Mouse (Mus musculus) urinary bladder, postnatal 4 days (tissue): ENCODE measurements around the gene Syt17.

Experiments used
- DNase-seq, 2 experiments: peaks; one replicate each; pipeline ENCODE4 v3.0.0; 2021 to 2022; ENCODE audit warnings: low spot score in 2 of 2

The Syt17 gene

DNA sequence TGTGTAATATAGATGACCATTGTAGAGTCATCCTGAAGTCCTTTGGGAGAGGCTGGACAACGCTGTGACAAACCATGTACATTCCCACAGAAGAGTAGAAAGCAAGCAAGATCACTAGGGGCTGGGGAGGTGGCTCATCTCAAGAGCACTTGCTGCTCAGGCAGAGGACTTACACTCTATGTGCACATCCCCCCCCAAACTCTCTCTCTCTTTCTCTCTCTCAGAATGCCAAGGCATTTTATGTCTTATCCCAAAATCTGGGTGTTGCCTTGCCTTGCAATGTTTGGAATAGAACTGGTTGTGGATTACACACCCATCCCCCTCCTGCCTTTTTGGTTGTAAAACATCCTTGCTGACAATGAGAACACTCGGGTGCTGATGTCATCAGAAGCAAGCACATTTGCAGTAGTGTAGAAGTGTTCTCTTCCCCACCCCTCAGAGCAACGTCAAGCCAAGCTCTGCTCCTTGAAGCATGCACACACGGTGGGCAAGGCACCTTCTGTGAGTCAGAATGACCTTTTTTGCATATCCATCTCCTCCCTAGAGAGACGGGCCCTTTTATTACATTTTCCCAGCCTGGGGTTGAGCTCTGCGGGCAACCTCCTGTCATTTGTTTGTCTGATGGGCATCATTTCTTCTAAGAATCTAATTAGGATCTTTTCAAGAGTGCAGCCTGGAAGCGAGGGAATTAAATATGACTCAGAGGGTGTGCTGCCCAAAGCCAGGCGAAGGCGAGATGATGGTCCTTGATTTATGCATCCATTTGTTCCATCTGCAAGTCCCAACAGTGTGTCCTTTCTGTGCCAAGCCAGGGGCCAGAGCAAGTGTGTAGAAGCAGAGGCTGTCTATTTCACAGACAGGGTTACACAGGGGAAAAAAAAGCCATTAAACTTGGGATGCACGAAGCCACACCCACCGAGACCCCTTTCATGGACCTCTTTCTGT, 15.1 kb upstream of the Syt17 start:
- no peak for DNase-seq

DNA sequence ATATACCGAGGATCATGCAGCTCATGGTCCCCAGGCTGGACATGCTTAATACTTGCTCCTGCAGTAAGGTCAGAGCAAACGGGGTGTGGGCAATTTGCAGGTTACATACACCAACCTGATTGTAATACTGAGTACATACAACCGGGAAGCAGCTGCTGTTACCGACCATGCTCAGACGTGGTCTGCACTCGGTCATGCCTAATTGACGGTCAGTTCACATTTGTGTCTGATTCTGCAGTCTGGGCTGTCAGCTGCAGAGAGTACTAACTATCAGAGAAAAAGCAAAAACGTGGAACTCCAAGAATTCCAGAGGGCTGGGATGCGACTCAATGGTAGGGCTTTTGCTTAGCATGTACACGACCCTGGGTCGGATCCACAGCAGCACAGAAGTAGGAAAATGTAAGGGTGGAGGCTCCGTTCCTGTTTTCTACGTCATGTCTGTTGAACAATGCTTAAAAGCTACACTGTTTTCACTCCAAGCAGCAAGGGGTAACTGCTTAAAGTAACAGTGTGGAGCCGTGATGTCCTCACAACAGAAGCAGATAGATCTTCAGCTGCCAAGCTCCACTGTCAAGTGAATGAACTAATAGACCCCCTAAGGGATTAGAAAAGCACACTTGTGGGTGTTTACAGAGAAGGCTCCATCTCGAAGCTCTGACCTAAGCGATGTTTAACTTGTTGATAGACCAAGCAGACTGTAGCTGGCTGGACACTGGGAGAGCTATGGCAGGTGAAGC, 13.5 kb upstream of the Syt17 start:
- no peak for DNase-seq

DNA sequence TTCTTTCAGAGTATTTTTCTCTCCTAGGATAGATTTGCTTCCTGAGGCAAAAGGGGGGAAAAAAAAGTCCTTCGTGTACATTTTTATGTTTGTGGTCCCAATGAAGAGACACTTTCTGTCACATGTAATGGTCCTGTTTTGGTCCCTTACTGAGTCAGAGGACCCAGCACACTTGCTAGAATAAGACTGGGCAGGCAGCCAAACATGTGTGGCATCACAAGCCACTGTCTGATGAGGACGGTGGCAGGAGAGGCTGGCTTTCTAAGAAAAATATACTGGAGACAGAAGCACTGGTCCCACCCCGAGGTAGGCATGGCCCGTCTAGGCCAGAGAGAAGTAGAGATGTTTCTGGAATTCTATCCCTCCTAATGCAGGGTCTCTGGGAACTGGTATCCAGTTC, 5.7 kb upstream of the Syt17 start:
- no peak for DNase-seq

DNA sequence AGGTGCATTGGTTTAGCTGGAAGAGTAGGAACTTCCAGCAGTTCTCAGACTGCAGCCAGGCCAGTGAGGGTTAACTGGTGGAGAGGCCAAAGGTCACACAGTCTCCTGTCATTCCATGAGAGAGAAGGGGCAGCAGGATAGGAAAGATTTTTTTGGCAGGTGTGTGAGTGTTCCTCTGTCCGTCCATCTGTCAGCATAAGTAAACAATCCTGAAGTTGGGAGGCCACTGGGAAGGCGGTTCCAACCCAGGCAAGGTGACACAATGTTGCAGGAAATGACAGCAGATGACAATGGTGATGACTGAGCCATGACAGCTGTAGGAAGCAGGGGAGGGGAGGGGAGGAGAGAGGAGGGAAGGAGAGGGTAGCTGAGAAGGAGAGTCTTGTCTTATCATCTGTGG, 4.9 kb upstream of the Syt17 start:
- DNase-seq = no peak

DNA sequence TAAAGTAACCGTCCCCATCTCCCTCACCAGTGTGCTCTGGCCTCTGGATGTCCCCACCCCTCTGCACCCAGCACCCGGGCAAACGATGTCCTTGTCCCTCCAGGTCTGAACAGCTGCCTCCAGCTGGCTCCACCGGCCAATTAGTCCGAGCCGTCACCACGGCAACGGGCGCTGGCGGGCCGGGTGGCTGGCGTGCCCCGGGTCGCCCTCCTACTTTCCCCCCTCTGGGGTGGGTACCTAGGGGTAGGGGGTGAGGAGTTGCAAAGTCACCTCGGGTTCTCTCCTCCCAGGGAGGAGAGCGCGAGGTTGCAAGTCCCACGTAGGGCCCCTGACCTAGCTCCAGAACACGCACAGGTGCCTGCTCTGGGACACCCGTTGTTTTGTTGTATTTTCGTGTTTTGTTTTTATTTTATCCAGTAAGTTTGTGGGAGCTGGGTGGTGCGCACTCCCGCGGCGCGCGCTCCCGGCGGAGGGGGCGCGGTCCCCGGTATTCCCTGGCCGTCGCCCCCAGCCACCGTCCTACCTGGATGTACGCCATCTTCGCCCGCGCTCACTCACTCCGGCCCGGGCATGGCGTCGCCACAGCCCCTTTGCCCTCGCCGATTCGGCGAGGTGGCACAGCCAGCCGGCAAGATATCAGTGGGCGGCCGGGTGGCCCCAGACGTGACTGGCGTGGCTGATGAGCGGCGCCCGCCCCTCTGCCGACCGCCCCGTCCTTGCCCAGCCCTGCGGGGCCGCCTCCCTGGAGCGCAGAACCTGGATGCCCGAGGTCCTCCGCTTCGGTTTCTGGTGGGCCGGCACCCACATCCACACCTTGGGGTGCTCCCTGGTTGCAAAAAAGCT, 510 bp downstream of the Syt17 start:
- peak in 1 of 2 experiments; percentile 34 for DNase-seq

DNA sequence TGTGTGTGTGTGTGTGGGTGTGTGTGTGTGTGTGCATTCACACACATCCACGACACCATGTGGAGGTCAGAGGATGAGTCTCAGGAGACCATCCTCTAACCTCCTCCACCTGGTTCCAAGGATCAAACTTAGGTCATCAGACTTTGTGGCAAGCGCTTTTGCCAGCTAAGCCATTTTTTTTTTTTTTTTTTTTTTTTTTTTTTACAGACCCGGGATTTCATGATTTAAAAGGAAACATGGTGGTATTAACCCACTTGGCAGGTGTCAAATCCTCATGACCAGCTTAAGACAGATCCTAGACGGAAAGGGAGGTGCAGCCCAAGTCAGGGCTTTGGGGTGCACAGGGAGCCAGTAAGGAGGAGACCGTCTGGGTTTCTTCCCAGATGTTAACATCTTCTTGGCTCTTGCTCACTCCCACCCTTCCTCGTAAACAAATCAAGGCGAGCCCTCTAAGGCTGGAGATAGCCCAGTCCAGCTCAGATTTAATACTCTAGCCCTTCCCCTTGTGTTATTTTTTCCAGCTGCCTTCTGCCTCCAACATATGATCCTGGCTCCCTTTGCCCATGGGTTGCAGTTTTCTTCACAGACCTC, 4.0 kb downstream of the Syt17 start:
- DNase-seq = no peak

DNA sequence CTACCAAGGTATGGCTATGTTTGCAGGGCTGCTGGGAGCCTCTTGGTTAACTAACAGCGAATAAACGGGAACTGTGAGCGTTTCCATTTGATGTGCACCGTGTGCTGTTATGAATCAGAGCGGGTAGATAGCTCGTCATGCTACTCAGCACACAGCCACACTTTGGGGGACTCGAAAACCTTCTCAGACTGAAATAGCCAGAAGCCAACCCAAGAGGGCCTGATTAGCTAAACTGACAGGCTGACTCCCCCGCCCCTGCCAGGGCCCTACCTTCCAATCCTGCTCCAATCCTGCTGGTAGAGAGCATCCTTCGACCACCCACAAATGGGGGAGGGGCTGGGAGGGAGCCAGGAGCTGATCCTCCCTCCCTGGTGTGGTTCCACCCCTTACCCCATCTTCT, 4.7 kb downstream of the Syt17 start:
- no peak for DNase-seq

DNA sequence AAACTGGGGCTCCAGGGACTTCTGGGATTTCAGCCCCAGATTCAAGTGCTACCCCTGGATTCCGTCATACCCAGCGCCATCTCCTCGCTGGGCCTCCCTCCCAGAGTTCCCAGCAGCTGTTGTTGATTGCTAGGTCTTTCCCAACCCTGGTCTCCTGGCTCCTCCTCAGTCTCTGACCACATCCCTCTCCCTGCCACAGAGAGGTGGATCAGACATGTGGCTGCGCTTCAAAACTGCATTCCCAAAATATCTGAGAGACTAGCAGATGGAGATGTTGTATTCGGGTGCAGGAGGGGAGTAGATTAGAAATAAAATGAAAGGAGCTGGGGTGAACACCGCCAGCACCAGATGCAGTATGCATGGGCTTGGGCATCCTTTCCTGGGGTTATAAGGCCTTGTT, 6.5 kb downstream of the Syt17 start:
- no peak for DNase-seq

DNA sequence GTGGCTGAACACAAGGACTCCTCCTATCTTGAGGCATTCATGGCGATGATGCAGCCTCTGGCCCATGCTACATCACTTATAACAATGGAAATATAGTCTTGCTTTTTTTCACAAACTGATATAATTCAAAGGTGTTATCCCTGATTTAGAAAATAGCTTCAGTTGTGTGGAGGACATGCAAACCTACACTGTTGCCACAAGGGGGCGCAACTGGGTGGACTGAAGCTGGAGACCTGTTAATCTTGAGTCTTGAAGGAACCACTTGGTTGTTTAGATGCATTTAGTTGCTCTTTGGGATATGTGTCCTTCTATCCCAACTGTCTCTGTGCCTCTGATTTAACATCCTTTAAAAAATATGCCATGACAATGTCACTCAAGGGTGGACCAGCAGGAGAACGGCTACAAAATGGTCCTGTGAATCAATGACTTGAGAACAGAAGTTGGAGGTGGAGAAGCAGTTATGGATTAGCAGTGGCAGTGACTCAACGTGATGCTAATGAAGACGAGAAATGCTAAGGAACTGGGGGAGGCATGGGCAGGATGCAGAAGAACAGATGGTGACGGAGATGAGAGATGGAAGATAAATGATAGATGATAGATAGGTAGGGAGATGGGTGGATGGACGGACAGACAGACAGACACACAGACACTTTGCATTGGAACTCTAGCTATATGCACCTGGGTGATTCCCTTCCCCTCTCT, 10.8 kb downstream of the Syt17 start:
- no peak for DNase-seq

DNA sequence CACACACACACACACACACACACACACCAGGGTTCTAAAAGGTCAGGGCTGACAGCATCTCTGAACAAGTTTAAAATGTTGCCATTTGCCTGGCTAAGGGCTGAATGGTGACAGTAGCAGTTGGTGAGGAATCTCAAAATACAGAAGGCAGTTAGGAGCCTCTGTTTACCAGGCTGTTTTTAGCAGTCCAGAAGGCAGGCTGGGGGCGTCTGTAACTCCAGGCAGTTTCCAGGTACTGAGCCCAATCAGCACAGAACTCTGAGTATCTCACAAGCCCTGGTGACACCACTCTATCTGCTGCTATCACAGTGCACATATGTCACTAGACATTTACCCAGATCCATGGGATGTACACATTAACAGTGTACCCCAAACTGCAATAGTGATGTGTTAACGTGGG, 19.1 kb downstream of the Syt17 start:
- DNase-seq = no peak

DNA sequence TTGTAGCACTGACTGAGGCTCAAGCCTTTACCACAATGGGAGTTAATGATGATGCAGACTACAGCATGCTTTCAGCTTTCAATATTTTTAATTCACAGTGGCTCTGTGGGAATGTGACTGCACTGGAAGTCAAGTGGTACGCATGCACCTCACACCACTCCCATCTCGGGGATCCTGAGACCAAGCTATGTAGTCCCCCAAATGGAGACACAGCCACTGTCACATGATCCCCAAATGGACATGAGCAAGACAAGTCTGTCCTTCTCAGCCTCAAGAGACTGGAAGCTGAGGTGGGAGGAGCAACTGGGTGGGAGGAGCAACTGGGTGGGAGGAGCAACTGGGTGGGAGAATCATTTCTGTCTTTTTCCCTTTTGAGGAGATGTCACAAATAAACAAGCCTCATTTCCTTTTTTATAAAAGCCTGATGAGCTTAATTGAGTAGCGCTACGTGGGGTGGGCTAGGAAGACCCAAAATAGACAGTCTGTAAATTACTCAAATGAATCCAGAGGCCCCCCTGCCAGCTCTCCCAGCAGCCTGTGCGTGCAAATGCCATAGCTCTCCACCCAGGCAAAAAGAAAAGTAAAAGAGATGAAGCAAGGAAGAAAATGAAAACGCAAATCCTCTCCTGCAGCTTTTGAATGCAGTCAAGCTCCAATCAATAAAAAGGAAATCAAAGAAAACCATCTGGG, 28.4 kb downstream of the Syt17 start:
- DNase-seq = no peak

DNA sequence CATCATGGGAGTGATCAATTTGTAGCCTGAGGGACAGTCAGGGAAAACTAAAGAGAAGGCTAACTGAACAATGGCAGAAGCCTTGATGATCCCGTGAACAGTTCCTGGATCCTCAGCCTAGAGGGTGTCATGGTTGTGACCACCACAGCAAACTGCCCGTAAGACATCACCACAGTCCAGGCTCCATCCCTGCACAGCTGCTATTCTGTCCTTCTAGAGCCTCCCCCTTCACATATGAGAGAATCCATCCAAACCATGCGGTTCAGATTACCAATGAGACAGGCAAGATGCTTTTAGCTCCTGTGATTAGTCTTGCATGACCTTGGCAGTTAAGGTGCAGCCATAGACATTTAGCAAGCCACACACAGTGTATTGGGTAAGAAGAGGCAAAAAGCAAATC, 33.8 kb downstream of the Syt17 start:
- no peak for DNase-seq

DNA sequence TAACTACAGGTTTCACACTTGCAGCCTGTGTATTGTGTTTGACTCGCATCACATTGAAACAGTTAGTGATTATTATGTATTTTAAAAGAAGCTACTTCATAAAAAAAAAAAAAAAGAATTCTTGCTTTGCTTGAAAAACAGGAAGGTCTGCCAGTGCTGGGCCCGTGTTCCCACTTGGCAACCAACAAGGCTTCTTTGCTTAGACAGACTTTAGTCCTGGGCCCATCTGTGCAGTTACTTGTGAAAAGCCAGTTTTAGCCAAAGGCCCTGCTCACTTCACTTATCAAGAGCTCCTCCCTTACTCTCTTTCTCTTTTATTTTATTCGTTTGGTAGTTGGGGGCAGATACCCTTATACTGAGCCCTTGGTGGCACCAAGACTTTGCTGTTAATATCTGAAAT, 36.1 kb downstream of the Syt17 start:
- no peak for DNase-seq

DNA sequence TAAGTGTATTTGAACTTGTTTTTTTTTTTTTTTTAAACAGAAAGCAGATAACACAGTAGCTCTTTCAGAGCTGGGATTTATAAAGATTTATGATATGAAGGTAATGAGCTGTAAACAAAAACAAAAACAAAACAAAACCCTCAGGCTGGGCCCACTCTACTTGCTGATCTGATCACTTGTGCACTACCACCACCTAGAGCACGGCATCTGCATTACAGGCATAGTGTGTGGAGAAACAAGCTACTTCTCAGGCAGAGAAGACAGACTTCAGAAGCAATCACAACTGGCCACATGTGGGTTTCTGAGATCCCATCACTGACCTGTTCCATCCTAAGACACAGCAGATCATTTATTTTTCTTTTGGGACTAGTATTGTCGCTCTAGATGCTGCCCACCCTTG, 38.6 kb downstream of the Syt17 start:
- DNase-seq = no peak

DNA sequence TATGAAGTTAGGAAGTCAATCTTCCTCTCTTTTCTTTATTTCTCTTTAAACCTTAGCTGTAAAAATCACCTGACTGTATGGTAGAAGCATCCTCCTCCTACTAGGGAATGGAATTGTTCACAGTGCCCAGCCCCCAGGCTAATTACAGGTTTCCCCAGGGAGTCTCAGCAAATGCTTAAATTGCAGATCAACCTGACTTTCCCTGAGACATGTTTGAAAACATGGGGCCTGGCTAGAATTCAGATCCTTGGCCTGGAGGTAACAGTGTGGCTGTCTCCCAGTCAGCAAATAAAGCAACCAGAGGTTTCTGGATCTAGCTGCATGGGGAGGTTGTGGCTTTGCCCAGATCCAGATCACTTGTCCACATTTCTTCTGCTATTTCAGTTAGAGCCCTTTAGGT, 42.8 kb downstream of the Syt17 start:
- DNase-seq = no peak

DNA sequence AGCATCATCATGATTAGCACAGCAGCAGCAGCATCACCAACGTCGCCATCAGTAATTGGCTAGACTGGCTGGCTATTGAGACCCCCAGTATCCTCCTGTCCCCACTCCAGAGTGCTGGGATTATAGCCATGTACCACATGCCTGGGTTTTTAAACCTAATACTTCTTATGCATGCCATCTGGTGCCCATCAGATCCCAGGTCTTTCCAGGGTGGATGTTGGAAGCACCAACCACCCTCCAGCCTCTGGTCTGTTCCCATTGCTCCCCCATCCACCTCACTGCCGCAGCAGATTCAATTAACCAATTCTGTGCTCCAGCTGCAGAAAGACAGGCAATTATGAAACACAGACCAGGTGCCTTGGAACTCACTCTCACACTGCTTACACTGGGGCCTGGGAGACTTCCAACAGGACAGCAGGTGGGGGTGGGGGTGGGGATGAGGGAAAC, 45.4 kb downstream of the Syt17 start:
- DNase-seq = no peak

DNA sequence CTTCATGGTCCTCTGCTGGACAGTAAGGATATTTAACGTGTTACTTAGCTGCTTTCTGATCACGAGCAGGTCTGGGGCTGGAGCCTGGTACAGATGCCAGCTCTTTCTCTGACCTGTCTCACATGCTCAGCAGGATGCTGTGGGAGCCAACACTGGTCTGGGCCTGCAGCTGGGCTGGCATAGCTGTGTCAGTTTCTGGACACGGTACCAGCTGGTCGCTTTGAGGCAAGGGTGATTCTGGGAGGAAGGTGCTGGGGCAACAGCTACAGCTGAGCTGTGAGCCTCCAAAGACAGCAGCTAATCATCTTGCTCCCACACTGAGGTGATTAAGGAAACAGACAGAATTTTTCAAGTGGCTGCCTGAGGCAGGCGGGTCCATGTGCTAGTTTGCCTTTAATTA, 46.1 kb downstream of the Syt17 start:
- no peak for DNase-seq

DNA sequence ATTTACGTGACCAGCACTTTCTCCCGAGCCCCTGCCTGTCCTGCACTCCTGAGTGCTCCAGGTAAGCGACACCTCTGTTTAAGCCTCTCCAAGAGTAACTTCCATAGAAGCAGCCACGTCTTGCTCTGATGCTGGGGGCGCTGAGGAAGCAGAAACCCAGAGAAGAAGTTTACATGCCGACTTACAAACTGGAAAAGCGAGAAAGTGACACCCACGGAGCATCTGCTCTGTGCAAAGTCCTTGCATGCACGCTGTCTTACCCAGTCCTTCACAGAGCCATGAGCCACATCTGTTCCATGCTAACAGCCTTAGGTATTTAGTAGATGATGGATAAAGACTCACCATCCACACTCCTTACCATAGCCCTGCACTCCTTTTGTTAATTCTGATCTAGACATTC, 48.3 kb downstream of the Syt17 start:
- DNase-seq = no peak

DNA sequence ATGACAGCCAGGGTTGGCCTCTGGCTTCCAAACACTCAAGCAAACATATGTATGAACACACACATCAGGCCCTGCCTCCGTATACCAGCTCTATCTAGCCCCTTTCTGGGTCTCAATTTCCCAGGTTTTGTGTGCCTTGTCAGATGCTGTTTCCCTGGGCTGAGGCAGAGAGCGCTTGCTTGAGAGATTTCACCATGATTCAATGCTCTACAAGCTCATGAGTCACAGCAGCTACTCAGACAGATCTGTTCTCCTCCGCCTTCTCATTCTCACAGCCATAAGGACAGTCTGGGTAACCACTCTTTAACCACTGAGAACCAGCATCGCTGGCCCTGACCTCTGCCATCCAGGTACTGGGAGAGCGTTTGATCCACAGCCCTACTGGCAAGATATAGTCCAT, 57.3 kb downstream of the Syt17 start:
- no peak for DNase-seq

DNA sequence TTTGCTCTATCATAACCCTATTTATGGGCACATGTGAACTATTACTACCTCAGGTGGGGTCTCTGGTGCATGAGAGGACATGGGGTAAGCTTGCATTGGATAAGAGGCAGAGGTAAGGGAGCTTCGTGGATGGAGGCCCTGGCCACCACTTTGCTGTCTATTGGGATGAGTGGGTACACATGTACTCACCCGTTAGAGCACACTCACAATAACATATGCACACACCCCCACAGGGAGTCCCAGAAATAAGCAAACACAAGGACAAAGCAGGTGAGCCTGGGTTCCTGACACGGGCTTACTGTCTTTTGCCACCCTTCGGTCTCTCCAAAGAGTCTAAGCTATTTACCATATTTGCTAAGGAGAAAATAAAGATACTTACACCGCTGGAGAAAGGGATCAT, 67.0 kb downstream of the Syt17 start:
- DNase-seq = no peak

DNA sequence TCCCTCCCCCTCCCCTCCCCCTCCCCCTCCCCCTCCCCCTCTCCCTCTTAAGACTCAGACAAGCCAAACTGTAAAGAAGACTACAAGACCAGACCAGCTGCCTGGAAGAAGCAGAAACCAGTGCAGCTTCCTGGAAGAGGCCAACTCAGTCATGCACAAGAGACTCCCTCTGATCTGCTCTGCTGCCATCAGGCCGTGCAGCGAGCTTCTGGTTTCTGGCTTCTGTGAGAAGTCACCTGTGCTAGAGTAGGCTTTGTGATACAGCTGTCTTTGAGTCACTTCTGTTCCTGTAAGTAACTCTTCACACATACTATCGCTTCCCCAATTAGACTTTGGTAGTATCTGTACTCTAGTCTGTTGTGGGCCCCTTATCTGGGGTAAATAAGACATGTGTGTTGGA, 68.0 kb downstream of the Syt17 start:
- no peak for DNase-seq
